Mouse (Mus musculus) left cerebral cortex, postnatal 36 days (tissue): ENCODE data around the gene Trpc4. TPM values are rescaled to one million over a fixed set of nuclear protein-coding genes. Genes with fewer than 3 reads are reported as not detected.
A peak's percentile ranks its signal among the peaks of the same experiment; 100 is the strongest.

Experiments used
- DNase-seq, 2 experiments: peaks; one replicate each; pipeline ENCODE4 v3.0.0; 2021 to 2022; ENCODE audit warnings: low spot score in 2 of 2, mixed read lengths in 1 of 2
- intact Hi-C: fragments of 180-260 bp; cut with DNase I; formaldehyde crosslinking; loops from one replicate; pipeline ENCODE4 v1.15.1; 2025
- total RNA-seq, 2 experiments: library from RNA; stranded (reverse); gene quantifications; 2 replicates each; pipeline ENCODE4 v1.2.3; 2021

Trpc4 gene
- total RNA-seq: 10 to 100 TPM; 16.4 to 20.5 TPM

DNA sequence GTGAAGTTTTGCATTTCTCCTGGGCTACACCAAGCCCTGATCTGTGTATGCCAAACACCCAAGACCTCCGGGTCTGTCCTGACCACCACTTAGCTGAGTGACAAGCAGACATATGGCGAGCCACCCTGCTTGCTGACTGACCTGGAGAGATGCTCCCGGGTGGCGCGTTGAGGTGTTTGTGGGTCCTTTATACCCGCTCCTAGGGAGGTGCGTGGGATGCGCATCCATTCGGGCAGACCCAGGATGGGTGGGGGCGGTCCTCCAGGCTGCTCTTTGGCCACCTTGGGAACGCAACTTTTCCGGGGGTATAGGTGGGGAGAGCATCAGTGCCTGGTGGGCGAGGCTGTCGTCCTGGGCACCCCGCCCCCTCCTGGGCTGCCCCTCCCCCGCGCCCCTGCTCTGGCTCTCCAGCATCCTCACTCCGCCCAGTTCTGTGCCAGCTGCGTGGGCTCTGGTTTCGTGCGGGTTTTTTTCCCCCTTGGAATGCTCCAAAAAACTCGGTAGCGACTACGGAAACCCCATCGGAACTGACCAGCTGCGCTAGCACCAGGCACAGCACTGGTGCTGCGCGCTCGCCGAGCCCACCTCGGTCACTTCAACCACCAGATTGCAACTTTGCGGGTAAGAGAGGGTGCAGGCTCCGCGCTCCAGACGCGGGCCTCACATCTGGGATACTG lies at the start of gene Trpc4:
Gene Trpc4, plus strand, starts transcription at position 397 of the 677 bp plus-strand sequence.
- peak; percentile 66 to 70 for DNase-seq
- intact Hi-C loops: loop anchor here (1.0 to 10.0 kb wide), 5 partner anchors 57 to 631 kb away; partner anchors contain the start of gene Ufm1

DNA sequence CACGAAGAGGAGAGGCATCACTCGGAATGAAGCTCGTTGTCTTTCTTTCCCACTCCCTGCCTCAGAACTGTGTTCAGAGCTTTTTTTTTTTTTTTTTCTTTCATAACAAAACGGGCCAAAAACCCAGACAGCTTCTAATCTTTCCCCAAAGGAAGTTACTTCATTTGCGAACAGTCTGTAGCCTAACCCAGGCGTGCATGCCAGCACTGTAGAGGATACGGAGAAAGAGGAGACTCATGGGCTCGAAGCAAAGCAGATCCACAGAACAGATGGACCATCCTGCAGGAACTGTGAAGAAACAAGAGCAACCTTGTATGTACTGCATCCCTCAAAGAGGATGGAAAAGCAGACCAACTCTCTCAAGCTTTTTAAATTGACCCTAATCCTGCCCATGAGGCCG lies 44.3 kb upstream of the Trpc4 start:
- DNase-seq: peak in 1 of 2 experiments; percentile 4
- intact Hi-C loops: no loop called here

DNA sequence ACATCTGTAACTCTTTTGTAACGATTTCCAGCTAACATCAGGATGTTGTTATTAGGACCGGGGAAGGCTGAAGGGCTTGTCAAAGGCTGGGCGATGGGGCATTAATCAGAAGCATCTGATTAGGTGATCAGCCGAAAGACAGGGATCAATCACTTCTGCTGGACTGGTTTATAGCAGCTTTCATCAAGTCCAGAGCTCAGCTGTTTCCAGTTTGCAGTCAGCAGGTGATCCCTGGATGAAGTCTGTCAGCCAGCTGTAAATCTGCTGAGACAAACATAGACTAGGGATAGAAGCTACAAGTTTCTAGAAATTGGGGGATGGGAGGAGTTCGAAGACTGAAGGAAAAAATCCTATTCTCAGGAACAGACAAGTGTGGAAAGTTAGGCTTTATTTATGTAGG lies 20.5 kb upstream of the Trpc4 start:
- intact Hi-C loops: no loop called here
- DNase-seq: no peak

DNA sequence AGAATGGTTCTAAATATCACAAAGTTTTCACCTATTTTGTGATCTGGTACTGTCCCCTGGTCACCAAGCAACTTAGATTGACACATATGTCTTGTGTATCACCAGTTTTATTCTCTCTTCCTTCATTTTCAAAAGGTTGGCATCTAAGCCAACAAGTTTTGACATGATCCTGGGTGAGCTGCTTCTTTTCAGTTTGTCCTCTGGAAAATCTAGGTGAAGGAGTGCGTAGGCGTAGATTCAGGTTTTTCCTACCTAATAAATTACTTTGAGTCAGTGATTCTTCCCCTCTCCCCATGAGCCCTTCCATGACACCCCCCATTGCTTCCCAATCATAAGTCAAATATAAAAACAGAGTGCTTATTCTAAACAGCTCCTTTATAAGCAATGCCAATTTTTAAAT lies 14.5 kb upstream of the Trpc4 start:
- intact Hi-C loops: no loop called here
- DNase-seq: no peak

DNA sequence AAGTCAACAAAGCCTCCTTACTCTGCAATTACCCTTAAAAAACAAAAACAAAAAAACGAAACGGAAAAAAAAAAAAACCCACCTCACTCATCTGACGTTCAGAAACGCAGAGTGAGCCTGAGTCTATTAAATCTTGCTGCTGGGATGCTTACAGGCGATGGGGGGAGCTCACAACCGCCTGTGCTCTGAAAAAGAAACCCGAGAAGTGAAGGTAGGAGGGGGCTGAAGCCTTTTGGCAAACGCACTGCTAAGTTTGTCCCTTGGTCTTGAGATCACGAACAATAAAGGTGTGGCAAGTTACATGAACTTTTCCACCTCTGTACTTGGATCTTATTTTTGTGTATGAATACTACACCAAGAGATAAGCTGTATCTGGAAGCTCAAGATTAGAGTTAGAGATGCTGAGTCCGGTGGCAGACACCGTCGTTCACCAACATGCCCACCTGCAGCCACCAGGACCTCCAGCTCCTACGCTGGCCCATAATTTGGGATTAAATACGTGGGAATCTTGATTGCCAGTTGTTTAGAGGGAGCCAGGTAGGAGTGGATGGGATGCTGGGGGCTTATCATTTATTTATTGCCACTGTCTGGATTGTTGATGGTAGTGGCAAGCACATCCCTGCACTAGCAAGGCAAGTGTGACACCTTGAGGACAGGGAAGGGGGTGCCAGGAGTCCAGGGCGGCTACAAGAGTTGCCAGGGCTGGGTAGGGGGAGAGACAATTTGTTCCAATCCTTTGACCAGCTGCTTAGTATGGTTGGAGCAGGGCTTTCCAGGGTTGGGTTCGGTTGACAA lies 794 bp upstream of the Trpc4 start:
- intact Hi-C loops: loop anchor here (1.0 to 10.0 kb wide), 5 partner anchors 57 to 630 kb away; partner anchors contain the start of gene Ufm1

DNA sequence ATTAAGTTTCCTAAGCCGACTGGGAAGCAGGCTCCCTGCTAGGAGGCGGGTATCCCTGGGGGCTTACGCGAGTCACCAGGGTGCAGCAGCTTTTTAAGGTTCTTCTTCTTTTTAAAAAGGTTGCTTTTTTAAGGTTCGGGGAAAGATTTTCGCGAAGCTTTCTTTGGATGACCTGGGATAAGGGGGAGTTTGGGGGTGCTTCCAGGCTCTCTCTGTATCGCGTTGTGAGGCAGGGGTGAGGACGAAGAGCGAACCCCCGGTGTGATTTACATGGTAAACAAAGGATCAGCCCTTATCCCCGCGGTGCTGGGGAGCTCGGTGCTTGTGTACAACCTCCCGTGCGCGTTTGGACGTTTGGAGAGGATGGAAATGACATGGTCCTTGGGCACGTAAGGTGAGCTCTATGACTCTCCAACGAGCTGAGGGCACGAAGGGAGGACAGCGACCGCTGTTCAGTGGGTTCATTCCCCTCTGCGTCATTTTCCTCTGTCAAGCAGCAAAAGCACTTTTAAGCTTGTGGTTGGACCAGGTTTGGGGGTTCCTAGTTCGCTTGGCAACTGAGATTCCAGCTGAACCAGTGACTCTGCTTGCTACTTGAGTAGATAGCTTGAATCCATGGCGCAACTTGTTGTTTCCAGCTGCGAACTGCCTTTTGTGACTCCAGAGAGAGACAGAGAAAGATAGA lies 623 bp downstream of the Trpc4 start:
- intact Hi-C loops: loop anchor here (5.0 to 10.0 kb wide), 4 partner anchors 56 to 632 kb away; partner anchors contain the start of gene Ufm1
- DNase-seq: peak; percentile 21 to 32

More for the DNA sequence above, 794 bp upstream of the Trpc4 start:
- DNase-seq: peak; percentile 51 to 59

DNA sequence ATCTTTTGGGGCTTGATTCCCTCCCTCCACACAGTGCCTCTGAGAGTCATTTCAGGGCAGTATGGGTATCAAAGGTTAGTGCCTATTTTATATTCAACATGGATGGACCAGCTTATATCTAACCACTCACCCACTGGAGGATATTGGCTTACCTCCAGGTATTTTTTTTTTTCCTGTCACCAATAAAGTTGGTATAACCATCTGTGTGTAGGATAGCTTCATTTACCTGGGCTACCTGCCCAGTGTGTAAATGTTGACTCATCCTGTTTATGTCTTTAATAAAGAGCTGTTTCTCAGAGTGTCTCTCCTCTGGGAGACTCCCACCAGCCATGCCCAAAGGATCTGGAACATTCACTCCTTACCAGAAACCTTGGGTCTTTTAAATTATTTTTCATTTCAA lies 14.9 kb downstream of the Trpc4 start:
- intact Hi-C loops: no loop called here
- no peak for DNase-seq

DNA sequence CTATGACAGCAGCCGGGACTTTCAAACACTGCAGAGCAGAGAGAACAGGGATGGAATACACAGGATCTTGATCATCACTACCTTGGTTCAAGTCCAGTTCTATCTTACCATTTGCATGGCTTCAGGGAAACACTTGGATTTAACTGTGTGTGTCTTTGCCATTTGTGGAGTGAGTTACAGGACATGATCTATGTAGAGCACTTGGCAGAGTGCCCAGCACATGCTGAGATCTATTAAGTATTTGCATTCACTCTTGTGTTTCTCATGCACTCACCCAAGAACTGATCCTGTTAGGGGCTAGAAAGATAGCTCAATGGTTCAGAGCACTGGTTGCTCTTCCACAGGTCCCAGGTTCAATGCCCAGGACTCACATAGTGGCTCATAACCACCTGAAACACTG lies 21.5 kb downstream of the Trpc4 start:
- DNase-seq: no peak
- intact Hi-C loops: no loop called here

DNA sequence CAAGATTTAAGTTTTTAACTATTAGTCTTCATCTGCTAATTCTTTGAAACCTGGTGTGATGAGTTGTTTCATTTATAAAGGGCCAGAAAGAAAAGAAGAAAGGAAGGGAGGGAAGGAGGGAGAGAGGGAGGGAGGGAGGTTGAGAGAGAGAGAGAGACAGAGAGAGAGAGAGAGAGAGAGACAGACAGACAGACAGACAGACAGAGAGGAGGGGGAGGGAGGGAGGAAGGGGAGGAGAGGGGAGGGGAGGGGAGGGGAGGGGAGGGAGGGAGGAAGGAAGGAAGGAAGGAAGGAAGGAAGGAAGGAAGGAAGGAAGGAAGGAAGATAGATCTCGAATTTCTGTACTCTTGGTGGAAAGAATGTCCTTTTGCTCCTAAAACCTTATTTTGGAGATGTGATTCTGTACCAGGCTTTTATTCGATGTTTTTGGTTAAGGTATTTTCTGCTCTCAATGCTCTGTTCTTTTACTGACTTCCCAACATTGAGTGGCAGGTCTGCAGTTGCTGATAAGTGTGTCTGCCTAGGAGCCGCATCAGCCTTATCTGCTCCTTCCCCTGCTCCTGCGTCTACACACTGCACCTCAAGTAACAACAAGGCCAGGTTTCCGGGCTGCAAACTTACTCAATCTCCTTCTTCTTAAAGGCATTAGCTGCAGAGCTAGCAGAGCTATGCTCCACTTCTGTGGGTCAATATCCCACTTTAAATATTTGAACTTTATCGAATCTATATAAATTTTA lies 35.3 kb downstream of the Trpc4 start:
- no peak for DNase-seq
- intact Hi-C loops: no loop called here

DNA sequence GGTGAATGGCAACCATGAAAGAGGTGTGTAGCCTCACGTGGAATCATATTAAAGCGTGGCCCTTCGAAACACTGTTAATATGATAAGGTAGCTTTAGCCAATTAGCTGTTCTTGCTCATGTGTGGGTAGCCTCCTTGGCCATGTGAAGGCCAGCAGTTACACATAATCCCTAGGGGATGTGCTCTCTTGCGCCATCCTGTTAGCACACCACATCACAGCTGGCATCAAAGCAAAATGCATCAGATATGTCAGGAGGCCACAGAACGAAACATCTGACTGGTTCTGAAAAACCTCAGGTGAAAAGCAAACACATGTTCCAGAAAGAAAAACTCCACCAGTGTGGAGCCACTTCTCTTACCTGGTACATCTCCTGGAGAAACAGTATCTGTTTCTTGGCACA lies 45.4 kb downstream of the Trpc4 start:
- DNase-seq: no peak
- intact Hi-C loops: no loop called here

DNA sequence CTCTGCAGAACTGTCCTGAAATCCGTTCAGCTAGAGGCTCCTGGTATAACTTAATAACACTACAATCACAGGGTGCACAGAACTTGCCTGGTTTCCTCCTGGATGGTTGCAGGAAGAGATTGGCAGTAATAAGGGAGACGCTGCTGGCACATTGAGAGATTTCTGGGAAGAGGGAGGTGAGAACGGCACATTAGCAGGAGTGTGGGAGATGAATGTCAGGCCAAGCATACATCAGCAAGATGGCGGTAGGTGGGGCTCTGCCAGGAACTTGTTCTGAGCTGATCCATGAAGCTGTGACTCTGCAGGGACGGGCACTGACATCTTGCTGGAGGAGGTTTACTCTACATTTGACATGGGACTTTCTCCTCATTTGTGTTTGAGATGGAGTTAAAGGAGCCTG lies 48.6 kb downstream of the Trpc4 start:
- intact Hi-C loops: no loop called here
- DNase-seq: peak; percentile 55 to 67

DNA sequence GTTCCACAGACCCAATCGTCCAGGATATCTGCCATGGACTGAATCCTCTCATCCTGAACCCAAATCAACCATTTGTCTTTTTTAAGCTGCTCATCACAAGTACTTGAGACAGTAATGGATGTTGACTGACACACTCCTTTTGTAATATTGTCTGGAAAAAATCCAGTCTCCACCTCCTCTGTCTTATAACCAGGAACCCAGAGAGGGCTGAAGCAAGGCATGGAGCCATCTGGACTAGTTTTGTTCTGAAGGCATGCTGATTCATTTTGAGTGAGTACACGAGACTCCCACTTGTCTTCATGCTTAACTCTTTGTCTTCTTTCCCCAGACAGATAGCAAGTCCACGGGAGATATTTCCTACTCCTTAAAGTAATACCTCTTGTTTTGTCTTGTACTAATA lies 54.3 kb downstream of the Trpc4 start:
- intact Hi-C loops: loop anchor here (5.0 kb wide), 1 partner anchor 53 kb away; the partner anchor contains the start of gene Trpc4
- DNase-seq: peak in 1 of 2 experiments; percentile 32

DNA sequence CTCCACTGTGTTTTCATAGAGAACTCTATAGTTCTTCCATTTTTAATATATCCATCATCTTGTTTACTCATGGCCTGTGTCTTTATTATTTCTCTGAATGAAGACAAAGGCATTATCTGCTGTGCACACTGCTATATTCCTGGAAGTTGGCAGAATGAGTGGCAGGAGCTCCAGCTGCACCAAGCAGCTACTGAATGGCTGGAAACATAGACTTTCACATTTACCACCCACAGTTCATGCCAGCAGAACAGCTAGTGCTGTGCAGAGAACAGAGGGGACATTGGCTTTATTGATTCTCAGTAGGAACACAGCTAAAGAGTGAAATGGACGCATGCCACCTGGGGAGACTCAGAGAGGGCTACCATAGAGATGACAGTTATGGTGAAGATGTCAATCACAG lies 55.6 kb downstream of the Trpc4 start:
- intact Hi-C loops: loop anchor here (5.0 kb wide), 1 partner anchor 54 kb away; the partner anchor contains the start of gene Trpc4
- DNase-seq: no peak

DNA sequence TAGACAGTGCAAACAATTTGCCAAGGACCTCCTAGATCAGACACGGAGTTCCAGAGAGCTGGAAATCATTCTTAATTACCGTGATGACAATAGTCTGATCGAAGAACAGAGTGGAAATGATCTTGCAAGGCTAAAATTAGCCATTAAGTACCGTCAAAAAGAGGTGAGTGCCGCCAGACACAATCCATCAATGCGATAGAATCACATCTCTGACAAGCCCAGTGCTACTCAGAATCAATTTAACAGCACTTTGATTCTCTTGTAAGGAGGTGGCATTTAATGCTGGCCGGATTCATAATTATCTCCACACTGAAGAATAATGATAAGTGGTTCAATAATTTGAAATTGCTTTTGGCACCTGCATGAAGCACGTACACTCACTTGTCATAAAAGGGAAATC lies 66.7 kb downstream of the Trpc4 start:
- intact Hi-C loops: no loop called here
- no peak for DNase-seq

DNA sequence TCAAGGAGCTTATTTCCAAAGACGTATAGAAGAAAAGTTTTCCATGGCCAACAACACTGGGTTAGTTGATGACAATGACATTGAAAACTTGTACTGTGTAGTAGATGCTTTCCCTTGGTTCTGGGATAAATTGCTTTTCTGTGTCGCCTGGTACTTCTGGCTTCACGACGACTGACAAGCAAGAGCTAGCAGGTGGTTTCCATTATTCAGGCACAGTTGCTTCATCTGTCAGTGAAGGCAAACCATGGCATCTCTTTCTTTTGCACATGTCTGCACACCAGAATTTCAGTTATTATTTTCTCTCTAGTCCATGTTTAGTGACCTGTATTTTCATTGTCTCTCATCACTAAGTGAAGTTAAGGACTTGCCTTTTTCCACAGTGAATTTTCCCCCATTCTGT lies 72.6 kb downstream of the Trpc4 start:
- DNase-seq: no peak
- intact Hi-C loops: no loop called here

DNA sequence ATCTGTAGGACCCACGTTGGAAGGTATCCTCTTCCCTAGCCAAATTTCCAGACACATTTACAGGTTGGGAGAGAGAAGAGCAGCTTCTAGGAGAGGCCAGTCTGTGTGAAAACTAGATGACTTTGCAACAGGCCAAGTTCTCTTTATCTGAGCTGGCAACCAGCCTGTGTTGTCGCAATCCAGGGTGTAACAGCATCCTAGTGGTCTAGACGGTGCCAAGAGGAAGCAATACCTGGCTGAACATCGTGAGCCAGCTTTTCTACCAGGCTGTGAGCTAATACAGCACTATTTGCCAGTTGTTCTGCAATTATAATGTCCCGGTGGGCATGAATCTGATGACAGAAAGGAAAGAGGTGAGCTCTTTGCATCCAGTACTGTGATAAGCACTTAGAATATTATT lies 83.1 kb downstream of the Trpc4 start:
- intact Hi-C loops: no loop called here
- no peak for DNase-seq

DNA sequence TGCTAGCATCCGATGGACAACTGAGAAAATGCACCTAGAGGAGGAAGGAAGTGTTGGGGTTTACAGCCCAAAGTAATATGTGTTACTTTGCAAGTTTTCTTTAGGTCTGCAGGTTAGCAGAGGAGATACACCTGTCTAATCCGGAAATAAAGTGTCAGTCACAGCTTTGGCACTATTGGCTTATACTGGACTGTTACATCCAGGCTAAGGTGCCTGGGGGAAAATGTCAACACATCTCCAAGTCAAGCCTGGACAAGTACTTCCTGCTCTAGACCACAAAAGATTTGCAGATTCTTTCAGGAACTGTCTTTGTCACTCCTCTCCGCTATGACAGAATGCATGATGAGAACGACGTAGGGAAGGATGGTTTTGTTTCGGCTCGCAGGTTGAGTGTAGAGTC lies 83.6 kb downstream of the Trpc4 start:
- DNase-seq: no peak
- intact Hi-C loops: no loop called here

DNA sequence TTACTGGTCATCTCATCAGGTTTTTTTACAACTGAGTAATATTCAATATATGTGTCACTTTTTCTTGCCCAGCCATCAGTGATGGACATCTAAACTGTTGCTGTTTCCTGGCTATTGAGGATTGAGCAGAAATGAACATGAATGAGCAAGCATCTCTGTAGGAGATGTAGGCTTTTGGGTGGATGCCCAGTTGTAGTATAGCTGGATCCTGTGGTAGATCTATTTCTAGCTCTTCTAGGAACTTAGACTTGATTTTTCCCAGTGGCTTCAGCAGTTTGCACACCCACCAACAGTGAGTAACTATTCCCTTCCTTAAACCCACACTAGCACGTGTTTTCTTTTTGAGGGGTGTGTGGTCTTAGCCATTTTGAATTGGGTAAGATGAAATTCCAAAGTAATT lies 87.3 kb downstream of the Trpc4 start:
- peak; percentile 29 to 57 for DNase-seq
- intact Hi-C loops: no loop called here

DNA sequence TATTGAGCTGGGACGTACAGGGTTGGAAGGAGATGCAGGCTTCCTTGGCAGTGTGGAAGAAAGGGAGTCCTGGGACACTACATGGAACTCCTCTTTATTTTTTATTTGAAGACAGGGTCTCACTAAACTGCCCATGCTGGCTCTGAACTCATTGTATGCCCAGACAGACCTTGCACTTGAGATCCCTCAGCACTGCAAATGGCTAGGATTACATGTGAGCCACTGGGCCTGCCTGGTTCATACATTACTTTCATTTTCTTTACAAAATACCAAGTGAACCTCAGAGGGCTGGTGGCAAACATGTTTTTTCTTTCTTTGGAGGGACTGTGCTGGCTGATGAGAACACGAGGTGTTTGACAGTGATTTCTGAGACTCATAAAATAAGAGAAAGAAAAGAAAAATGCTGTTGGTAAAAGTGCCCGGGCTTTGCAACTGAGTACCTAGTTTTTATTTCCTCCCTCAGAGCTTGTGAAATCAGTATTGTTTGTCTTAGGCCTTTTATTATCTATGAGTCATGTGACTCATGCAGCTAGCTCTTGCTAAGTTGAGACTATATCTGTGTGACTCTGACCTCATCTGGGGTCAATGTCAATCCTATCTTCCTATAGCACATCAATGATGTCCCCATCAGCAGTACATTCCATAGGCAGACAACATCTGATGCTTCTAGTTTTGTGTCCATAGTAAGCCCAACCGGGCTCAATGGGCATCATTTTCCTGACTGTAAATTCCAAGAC lies 89.1 kb downstream of the Trpc4 start:
- DNase-seq: no peak
- intact Hi-C loops: no loop called here
